Mouse (Mus musculus) cerebellum, postnatal 36 days (tissue): ENCODE measurements at regions not wholly inside any gene's neighbourhood (a gene's known extent, or its start where the extent isn't known, plus 50 kb on each side); places are given as distances from the start of the nearest gene placed in this dataset.
"Not testable (repeated sequence)": the region's sequence is repeated elsewhere in the genome, so short reads cannot be mapped to it uniquely, and the experiment has no call there.

ENCODE experiments used
- DNase-seq, 2 experiments: peaks; one replicate each; pipeline ENCODE4 v3.0.0; 2021 to 2022; ENCODE audit warnings: mixed read lengths in 2 of 2

DNA sequence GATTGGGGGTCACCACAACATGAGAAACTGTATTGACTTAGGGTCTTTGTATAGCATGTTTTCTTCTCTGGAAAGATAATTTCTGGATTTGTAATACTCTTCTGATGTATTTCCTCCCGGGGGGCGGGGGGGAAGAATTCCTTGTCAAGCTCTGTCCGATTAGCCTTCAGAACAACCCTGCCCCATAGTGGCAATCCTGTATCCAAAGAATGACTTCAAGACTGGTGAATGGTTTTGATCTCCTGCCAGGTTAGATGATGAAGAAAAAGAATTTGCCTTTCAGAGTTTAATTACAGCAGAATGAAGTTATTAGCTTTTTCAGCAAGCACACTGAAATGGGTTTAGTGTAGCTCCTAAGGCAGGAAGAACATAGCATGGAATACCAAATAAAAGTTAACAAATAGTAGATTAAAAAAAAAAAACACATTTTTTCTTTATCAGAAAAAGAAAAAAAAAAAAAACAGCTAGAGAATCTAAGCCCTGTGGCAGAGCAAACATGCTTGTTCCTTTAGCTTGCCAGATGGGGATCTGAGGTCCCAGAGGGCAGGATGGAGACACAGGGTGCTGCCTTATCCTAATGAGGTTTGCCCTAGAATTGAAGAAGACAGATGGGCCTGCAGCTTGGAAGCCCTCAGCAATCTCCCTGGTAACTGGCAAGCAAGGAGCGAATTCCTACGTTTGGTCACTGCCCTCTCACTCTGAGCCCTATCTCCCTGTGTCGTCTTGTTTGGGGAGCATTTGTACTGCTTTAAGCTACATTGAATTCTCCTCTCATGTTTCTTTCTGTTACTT, 280.9 kb upstream of the Gm9972 start:
- DNase-seq = peak; percentile 83 to 86

DNA sequence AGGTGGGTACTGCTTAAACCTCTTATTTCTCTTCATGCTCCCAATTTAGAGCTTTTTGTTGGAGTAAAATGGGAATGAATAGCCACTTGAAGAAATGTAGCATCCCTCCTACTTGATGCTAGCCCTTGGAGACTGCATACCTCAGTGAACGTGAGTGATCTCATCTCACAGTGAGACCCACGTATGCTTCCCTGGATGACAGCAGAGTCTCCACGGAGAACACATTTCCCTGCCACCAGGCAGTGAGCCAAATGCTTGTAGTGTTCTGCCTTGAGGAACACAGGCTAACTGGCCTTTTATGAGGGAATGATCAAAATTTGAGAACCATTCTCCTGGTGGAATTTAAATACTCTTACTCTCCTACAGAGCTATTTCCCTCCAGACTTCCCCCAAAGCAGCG, 280.1 kb upstream of the Gm9972 start:
- peak; percentile 92 to 95 for DNase-seq

DNA sequence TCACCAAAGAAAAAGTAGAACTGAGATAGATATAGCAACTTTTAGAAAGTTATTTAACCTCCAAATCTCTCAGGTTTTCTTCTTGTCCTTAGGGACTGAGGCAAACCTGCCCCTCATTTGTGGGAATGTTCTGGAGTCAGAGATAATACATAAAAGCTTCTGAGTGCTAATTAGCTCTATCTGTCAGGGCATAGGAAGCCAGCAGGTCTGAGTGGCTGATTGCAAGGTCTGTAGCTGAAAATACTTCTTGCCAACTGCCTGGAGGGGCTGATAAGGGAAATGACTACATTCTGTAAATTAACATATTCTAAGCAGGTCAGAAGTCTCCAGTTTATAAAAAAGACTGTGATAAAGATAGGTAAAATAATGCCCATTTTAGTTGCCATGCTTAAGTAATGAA, 270.3 kb upstream of the Gm9972 start:
- no peak for DNase-seq

DNA sequence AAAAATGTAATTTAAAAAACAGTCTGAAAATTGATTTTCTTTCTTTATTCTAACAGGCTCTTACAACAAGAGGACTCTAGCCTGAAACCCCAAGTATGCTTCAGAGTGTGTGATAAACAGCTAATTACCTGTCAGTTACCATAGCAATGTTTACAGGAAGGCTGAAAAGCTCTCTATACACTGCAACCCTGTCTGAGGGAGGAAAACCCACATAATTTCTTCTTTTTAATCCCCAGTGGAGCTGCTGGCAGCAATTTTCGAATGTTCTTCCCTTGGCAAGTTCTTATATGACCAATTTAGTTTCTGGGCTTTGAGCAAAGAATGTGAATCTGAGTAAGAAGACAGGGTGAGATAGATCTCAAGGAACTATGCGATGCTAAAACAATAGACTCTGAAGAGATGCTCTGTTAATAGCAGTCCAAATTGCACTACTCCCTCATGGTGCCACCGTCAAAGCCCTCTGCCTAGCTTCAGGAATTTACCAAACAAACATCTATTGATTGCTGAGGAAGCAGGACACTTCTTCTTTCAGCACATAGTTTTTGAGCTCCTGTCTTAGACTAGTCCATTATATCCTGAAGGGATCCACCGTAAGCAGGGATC, 260.4 kb upstream of the Gm9972 start:
- no peak for DNase-seq

DNA sequence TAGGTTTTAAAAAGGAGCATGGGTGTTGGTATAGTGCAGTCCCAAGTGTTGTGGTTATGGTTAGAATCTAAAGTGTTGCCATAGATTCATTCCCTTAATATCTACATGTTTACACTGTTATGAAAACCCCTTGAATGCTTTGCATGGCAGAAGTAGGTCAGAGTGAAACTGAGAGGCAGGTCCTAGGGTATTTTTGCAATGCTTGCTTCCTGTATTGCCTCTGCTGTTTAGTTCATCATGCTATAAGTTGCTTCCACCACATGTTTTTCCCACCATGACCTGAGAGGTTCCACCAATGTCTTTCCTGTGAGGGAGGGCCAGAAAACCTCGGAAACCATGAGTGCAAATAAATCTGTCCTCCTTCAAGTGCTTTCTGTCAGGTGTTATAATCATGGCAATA, 224.1 kb upstream of the Gm9972 start:
- no peak for DNase-seq

DNA sequence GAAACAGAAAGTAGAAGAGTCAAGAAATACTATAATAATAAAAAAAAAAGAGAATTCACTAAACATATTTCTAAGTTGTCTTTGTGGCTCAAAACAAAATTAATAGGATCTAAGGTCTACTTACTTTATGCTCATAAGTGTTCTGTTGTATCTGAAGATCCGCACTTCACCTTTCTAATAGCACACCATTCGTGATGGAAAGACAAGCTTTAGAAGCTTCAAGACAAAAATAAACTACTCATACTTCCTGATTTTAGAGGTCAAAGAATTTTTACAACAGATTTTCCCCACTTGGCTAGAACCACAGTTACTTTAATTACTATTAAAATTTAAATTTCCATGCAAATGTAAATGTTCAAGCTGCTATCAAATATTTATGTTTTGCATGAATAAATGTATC, 219.8 kb upstream of the Gm9972 start:
- no peak for DNase-seq

DNA sequence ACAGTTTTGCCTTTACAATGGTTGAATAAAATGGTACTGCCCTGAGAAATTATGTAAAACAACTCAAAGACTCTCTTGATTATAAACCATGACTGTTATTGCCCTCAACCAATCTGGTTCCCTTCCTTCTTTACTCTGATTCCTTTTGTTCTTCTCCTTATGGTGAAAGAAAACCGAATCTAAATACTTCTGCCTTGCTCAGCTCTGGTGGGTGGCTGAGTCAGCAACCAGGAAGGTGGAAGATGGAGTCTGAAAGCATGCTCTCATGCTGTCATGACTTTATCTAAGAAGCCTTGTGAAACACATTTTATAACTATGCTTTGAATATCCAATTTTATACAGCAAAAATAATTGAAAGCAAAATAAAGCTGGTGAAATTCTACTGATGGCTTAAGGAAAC, 212.7 kb upstream of the Gm9972 start:
- DNase-seq = no peak

DNA sequence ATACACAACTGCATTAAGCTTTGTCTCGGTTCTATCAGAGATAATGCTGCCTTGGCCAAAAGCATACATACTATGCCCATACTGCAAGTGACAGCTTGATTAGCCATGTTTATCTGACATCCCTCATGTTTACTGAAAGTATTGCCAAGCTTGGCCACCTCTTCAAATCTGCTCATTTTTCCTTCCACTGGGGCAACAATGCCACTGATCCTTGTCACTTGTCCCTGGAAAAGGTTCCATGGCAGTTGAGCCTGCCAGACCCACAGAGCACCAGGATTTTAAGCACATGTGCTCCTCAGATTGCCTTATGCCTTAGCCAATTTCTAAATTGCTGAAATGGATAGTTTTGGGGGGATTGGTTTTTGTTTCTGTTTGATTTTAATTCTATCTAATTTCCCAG, 189.8 kb upstream of the Gm9972 start:
- peak; percentile 19 to 31 for DNase-seq

DNA sequence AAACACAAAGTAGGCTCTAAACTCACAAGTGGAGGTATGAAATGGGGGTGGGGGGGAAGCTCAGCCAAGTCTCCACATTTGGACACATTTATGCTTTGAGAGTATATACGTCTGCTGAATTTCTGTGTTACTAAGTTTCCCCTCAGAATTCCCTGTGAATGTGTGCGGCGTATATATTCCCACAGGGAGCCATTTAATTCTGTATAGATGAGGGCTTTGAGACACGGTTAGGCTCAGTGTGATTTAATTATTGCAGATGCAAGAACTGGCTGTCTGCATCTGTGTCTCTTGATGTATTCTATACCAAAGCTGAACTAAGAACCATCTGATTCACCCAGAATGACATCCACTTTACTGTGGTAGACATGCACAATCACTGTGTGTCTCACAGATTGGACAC, 181.1 kb upstream of the Gm9972 start:
- DNase-seq = no peak

DNA sequence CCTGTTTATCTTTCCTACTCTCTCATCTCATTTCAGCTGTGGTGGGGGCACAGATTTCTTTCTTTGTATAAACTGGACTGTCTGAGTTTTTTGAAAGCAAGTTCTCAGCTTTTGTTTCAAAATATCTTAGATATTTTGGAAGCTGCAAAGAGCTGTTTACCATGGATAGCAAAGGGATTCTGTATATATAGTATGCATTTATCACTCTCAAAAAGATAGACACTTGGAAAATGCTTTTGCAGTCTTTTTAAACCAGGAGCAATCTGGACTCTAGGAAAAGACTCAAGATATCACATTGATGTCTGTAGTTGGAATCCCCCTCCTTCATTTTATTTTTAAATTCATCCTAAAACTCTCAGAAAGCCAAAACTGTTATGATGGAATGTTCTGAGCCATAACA, 177.9 kb upstream of the Gm9972 start:
- DNase-seq = no peak

DNA sequence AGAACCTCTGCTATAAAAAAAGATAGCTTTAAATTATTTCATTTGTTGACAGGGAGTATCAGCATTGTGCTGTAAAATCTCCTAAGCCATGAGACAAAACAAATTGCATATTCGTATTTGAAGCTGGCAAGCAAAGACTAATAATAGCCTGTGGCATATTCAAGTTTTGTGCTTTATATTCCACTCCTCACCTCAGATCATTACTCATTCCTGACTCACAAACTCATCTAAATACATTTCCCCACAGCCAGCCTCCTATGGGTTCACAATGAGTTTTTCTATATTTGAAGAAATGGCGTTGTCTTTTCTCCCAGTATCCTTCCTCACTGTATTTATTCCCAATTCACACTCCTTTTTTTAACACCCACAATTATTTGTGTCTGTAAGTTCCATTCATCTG, 161.5 kb upstream of the Gm9972 start:
- no peak for DNase-seq

DNA sequence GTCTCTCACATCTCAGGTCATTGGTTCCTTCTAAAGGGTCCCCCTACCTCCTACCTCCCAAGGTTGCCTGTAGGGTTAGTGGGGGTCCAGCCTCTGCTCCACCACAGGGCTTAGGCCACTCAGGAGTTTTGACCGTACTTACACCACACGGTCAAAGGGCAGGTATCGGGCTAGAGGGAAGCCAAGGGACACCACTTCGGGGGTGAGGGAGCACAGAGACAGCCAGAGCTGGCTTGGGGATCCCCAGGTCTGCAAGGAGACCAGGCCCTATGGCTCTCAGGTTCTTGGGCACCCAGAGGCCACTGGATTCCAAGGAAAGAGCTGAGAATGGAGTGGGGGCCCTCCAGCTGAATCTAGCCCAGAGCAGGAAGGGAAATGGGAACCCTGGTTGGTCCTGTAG, 135.5 kb upstream of the Gm9972 start:
- DNase-seq = no peak

DNA sequence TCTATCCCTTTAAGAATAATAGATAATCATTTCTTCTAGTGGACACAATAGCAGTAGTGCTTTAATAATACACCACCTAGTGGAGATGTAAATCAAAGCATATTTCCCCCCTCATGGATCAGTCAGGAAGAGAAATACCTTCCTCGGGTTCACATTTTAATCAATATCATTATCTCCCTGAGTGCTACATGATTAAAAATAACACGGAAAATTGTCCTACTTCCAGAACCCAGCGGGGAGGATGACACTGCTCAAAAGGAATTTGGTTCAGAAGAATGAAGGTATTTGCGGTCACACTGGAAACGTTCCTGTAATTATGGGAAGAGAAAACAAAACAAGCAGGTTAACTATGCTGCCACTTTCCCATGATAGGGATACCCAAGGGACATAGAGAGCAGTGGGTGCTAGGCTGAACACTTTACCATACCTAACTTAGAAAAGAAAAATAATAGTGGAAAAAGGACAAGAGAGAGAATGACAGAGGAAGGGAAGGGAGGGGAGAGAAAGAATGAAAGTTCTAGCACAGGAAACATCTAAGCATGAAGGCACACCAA, 132.0 kb upstream of the Gm9972 start:
- DNase-seq = peak; percentile 68 to 83

DNA sequence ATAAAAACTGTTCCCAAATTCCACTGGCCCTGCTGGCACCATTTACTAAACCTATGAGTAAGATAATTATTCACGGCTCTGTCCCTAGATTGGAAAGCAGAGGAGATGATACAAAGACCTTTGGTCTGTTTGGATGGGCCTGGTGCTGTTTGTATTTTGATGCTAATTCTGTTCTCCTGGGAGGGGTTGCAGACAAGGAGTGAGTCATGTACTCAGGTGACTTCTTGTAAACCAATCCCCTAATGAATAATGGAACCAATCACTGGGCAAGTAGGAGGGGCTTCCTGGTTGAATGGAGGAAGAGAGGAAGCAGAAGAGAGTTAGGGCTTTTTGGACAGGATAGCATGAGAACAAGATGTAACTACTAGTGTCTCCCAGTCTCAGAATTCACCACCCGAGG, 130.0 kb upstream of the Gm9972 start:
- DNase-seq = no peak

DNA sequence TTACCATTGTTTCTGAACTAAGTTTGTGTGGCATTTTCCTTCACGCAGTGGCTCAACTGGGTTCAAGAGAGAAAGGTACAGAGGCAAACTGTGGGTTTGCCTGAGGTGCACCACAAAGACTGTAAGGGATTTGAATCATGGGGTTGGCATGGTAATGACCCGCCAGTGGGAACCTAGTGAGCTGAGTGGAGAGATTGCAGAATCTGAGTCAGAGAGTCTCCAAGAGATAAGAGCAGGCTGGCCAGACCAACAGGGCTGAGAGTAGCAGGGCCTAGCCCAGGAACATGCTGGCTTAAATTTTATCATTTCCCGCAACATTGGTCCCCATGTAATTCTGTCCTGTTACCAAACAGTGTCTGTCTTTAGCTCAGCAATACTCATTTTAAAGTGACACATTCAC, 129.5 kb upstream of the Gm9972 start:
- DNase-seq = no peak

DNA sequence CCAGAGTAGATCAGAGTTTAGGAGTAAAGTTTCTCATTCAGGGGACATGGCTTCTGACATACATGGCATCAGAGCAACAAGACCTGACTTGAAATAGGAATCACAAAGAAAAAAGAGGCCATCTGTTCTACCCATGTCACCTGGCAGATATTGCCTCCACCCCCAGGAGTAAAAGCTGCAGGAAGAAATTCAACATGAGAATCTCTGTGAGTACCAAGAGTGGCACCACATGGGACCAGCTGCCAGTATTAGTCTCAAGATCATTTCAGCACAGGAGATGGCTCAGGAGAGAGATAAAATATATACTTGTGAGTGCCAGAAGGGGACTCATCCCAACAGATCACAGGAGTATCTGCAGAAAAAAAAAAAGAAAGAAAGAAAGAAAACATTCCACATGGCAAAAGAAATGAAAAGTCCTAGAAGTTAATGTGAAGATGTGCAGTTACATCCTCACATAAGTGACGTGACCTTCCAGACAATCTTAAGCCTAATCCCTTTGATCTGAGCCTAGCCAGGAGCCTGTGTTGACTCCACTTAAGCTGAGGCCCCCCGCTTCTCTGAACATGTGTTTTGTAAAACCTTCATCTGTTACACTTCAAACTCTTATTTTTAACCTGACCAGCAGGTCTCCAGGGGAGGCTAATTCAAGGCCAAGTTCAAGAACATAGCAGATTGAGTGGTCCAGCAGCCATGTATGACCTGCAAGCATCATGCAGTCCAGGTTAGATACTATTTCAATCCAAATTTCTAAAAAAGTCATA, 118.9 kb upstream of the Gm9972 start:
- peak; percentile 53 to 78 for DNase-seq

DNA sequence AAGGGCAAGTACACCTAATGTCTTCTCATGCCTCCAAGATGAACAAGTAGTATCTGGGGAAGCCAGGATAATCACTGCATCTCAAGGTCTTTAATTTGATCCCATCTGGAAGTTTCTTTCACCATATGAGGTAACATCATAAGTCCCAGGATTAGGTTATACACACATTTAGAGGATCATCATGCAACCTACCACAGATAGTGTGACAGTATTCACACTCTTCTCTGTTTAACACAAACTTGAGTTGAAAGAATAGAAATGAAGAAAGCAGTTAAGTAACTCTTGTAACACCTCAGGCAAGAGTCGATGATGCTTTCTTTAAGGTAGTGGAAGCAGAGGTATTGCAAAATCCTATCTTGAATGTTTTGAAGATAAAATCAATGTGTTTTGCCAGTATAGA, 116.3 kb upstream of the Gm9972 start:
- DNase-seq = no peak

DNA sequence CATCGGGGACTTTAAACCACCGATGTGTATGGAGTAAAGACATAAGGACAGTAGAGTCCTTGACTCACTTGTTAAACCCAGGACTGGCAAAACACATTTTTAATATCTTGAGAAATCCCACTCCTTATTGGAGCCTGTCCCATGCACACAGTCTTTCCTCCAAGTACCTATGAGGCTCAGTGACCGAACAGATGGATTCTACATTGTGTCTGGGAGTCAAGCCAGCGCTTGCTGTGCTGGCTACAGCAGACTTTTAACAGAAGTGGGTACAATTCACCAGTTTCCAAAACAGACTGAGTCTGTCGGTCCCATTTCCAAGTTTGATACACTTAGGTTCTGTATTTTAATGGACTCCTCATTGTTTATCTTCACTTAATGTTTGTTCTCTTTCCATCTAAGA, 108.4 kb upstream of the Gm9972 start:
- peak; percentile 91 to 95 for DNase-seq

DNA sequence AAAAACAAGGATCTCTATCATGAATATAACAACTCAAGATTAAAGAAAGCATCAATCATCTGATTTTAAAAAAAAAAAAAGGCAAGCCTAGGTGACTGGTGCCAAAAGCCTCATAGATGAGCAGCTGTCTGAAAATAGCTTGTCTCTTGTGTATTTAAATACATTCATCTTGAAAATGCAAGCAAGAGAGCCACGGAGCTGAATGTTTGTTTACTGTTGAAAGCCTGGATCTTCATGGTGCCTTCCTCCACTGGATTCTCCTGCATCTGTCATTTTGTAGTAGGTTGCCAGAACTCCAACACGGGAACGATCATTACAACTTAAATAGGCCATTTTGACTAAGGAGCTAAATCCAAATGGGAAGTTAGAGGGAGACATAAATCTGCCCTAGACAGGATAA, 106.6 kb upstream of the Gm9972 start:
- peak in 1 of 2 experiments; percentile 36 for DNase-seq

DNA sequence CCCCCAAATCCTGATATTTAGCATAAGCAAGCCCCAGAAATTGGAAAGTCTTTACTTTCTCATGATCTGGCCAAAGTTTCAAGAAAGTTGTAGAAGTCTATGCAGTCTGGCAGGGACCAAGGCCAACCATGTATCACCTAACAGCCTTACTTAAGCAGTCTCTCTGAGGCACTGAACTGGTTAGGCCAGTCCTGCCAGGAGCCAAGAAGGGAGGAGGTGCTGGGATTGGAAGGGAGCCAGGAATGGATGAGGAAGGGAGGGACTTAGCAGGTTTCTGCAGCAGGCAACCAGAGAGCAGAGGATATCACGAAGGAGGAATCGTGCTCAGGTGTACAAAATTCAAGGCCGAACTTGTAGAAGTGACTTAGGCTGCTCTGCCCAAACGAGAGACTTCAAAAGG, 96.3 kb upstream of the Gm9972 start:
- DNase-seq = not testable (repeated sequence)

DNA sequence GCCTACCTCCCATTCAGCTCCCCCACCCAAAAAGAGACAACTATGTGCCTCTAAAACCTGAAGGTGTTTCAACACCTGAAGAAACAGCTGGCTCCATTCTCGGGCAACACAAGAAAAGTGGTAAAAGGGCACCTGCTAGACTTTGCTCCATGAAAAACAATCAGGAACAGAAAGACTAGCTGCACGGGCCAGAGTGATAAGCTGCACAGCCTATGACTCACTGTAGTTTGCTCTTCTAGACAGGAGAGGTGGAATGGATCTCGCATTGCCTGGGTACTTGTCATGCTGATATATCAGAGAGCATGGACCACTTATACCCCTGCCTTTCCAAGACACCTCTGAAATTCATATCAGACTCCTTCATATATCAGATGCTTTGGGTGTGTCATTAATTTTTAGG, 94.0 kb upstream of the Gm9972 start:
- DNase-seq = no peak

DNA sequence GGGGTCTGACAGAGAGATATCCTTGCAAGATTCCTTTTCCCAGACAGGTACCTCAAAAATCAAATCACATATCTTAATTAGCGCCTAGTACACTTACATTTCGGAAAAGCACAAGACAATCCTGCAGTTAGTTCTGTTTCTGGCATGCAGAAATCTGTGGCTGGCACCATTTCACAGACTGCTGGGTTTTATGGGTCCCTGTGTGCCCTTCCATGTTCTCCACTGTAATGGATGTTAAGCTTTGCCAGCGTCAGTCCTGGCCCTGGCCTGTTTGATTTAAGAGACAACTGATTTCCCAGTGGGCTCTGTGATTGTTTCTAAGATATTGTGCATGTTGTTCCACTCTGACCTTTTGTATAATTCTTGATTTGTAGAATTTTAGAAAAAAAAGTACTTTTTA, 93.3 kb upstream of the Gm9972 start:
- peak; percentile 23 to 37 for DNase-seq

DNA sequence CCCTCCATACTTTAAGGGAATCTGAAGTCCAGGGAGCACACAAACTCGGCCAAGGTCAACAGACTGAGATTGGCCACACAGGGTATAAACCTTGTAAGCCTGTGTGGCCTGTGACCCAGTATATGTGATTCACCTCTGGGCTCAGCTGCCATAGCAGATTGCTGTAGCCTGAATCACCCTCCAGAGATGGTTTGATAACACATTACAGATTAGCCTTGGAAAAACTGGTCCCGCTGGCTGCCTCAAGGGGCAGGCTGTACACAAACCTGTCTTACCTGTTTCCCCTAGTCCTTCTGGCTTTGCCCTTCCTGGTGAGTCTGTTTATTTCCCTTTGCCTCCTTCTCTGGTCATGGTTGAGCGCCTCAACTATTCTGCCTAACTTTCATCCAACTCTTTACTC, 91.0 kb upstream of the Gm9972 start:
- no peak for DNase-seq

DNA sequence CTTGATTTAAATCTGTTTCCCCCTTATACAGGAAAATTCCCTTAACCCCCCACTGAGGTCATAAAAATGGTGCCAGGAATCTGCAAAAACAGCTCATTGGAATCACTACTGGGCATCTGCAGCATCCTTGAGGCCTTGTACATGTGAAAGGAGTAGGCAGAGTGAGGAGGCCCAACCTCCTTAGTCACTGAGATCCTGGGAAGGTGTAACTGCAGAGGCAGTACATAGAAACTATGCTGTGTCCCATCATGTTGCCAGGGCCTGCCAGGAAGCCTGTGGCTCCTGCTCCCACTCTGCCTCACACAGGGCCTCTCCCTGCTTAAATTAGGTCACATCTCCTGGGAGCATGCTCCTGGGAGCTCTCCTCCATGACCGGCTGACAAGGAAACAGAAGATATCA, 85.7 kb upstream of the Gm9972 start:
- DNase-seq = no peak
